Mouse (Mus musculus) hindlimb bud, embryonic 11.5 days (tissue): ENCODE data around the gene Lmcd1.
"Not testable (repeated sequence)": the region's sequence is repeated elsewhere in the genome, so short reads cannot be mapped to it uniquely, and the experiment has no call there.

Experiments
- DNase-seq: peaks from one replicate; pipeline ENCODE4 v3.0.0-alpha.2; 2012; ENCODE audit warnings: low read depth, low spot score; ENCODE audit errors: extremely low spot score

Lmcd1 gene

GRCm38 (mm10) chr6:112273501-112274205 lies at the start of gene Lmcd1:
Lmcd1 (plus strand) TSS chr6:112273758.
- DNase-seq, result peak; percentile 56

- DNase-seq, result no peak
Observed at GRCm38 (mm10) chr6:112223877-112224632, 49.5 kb upstream of the Lmcd1 start.

GRCm38 (mm10) chr6:112236775-112237174 lies 36.8 kb upstream of the Lmcd1 start:
- no peak for DNase-seq

GRCm38 (mm10) chr6:112242216-112242615 lies 31.3 kb upstream of the Lmcd1 start:
- DNase-seq, result no peak

- no peak for DNase-seq
Observed at GRCm38 (mm10) chr6:112245639-112246038, 27.9 kb upstream of the Lmcd1 start.

GRCm38 (mm10) chr6:112246636-112247035 lies 26.9 kb upstream of the Lmcd1 start:
- DNase-seq, result no peak

GRCm38 (mm10) chr6:112253943-112254342 lies 19.6 kb upstream of the Lmcd1 start:
- not testable (repeated sequence) for DNase-seq

GRCm38 (mm10) chr6:112254967-112255366 lies 18.6 kb upstream of the Lmcd1 start:
- DNase-seq, result no peak

- DNase-seq, result no peak
Observed at GRCm38 (mm10) chr6:112255388-112256225, 18.0 kb upstream of the Lmcd1 start.

GRCm38 (mm10) chr6:112256599-112256998 lies 17.0 kb upstream of the Lmcd1 start:
- DNase-seq, result no peak

- no peak for DNase-seq
Observed at GRCm38 (mm10) chr6:112261089-112261488, 12.5 kb upstream of the Lmcd1 start.

GRCm38 (mm10) chr6:112264321-112264720 lies 9.2 kb upstream of the Lmcd1 start:
- no peak for DNase-seq

GRCm38 (mm10) chr6:112266631-112267030 lies 6.9 kb upstream of the Lmcd1 start:
- no peak for DNase-seq

GRCm38 (mm10) chr6:112267661-112268357 lies 5.7 kb upstream of the Lmcd1 start:
- DNase-seq, result no peak

GRCm38 (mm10) chr6:112274261-112275055 lies 900 bp downstream of the Lmcd1 start:
- no peak for DNase-seq

GRCm38 (mm10) chr6:112275731-112276245 lies 2.2 kb downstream of the Lmcd1 start:
- no peak for DNase-seq

- DNase-seq, result no peak
Observed at GRCm38 (mm10) chr6:112278805-112279204, 5.2 kb downstream of the Lmcd1 start.

- no peak for DNase-seq
Observed at GRCm38 (mm10) chr6:112280161-112280560, 6.6 kb downstream of the Lmcd1 start.

GRCm38 (mm10) chr6:112280945-112281344 lies 7.4 kb downstream of the Lmcd1 start:
- peak; percentile 42 for DNase-seq

GRCm38 (mm10) chr6:112281935-112282334 lies 8.4 kb downstream of the Lmcd1 start:
- DNase-seq, result no peak
